Mouse (Mus musculus) cortical plate, adult 2 months (tissue): ENCODE data around the gene Cep131. TPM values are rescaled to one million over a fixed set of nuclear protein-coding genes. Genes with fewer than 3 reads are reported as not detected.

ENCODE experiments used
- H3K27ac ChIP-seq: fragments of 200-500 bp; 2 replicates; pipeline ENCODE4 v1.5.1; 2012; ENCODE audit warnings: low read length, control low read depth, inconsistent platforms; ENCODE audit not compliant: insufficient read depth
- H3K4me1 ChIP-seq: fragments of 200-500 bp; 2 replicates; pipeline ENCODE4 v1.6.1; 2011; ENCODE audit warnings: low read length; ENCODE audit not compliant: control insufficient read depth, insufficient read depth
- H3K4me3 ChIP-seq: fragments of 200-500 bp; 2 replicates; pipeline ENCODE4 v1.5.1; 2011; ENCODE audit warnings: mild to moderate bottlenecking, low read length, control low read depth; ENCODE audit not compliant: insufficient read depth
- CTCF ChIP-seq: fragments of 200-500 bp; IDR thresholded peaks from 2 replicates; pipeline ENCODE4 v1.5.1; 2011; ENCODE audit warnings: mild to moderate bottlenecking, control low read depth, low read length; ENCODE audit not compliant: insufficient read depth; ENCODE audit errors: extremely low read depth
- POLR2A ChIP-seq: fragments of 200-500 bp; IDR thresholded peaks from 2 replicates; pipeline ENCODE4 v1.6.1; 2011; ENCODE audit warnings: mild to moderate bottlenecking, low read length, control low read depth; ENCODE audit not compliant: insufficient read depth; ENCODE audit errors: extremely low read depth
- polyA plus RNA-seq: library from polyadenylated mRNA; depleted of rRNA; stranded (reverse); fragments of >200 nt; gene quantifications from 2 replicates; pipeline ENCODE4 v1.2.3, GENCODE M21; 2012

Cep131 gene
- polyA plus RNA-seq, 1 experiment, result 32.1 TPM

DNA sequence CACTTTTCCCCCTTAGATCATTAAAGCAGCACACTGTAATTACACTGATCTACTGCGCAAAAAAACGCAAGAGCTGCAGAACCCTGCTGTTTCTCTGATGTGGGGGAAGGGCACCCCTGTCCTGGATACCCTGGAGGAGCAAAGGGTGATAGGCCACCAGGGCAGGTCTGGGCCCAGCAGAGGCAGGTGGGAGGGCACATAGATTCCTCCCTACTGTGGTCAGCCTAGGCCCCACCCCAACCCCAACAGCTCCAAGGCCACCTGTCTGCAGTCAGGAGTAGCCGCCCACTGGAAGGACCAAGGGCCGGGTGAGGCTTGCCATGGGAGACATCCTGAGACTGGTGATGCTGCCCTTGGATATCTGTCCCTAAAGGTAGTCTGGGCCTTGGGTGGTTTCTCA, 41.3 kb downstream of the Cep131 start:
- TF ChIP-seq POLR2A (no peak), CTCF (no peak)
- peaks cover 20% of the 10 kb centered on the region for H3K4me1 ChIP-seq
- H3K27ac ChIP-seq, result peak overlapping the region; percentile 99; the same call in 1 of the 2 replicates
- peak overlapping the region; percentile 82 for H3K4me3 ChIP-seq

DNA sequence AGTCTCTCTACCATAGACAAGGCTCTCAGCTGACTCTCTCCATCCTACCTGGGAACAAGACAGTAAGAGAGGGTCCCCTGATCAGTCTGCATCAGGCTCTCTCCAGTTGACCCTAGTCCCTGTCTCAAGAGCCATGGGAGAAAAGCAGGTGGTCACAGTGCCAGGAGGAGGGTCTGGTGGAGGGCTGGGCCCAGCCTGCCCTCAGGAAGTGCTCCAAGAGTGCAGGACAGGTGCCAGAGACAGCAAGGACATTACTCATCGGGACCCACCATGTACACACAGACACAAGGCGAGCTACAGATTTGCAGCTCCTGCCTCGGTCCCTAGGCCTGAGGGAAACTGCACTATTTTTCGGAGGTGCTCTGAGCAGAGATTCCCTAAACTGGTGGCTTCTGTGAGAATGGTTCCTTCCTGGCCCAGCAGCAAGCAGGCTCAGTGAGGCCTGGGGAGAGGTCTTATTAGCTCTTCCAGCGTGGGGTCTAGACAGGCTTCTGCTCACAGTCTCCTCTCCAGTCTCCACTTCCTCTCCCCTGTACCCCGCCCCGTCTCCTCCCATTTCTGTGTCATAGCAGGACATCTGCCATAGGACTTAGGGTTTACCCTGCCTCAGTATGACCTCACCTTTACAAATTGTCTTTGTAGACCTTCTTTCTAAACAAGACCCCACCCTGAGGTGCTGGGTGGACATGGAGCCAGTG, 44.3 kb downstream of the Cep131 start:
- Histone ChIP-seq H3K4me3 (no peak overlapping the region), H3K27ac (peak overlapping the region; percentile 73), H3K4me1 (peaks cover 31% of the 10 kb centered on the region)
- no peak for TF ChIP-seq POLR2A
- TF ChIP-seq CTCF, result no peak

DNA sequence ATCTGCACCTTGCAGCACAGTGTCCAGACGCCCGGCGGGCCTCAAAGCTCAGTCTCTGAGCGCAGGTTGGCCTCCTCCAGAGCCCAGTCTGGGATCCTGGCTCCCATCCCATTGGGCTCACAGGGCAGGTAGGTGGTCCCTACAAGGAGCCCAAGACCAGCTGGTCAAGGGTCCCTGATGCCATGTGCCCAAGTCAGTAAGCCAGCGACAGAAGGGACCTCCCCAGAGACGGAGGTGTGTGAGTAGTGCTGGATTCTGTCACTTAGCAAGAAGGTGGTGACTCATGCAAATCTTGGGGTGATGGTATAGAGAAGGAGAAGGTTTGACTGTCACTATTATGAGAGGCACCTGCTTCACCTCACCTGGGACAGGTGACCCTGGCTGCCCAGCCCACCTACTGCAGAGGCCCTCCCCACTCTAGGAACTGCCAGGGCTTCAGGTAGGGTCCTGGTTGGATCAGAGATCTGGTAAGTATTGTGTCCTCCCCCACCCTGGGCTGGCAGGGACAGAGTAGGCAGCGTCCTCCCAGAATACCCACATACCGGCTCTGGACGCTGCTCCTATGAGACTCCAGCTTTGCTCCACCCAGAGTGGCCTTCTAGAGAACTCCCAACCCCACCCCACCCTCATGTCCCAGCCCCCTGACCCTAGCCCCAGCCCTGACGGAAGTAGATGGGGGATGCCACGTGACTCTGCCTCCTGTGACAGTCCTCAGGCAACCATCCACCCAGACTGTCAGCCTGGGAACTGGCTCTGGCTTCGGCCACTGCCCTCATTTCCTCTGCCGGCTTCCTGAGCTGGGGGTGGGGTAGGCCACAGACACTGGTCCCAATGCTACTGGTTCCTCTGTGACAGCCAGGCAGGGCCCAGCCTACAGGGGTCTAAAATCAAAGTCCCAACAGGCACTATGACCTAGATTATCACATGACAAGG, 45.2 kb downstream of the Cep131 start:
- H3K4me1 ChIP-seq, result peaks cover 31% of the 10 kb centered on the region
- H3K27ac ChIP-seq, result peak overlapping the region; percentile 73
- H3K4me3 ChIP-seq, result 0 out of 2 replicates have a peak overlapping the region, but pooled peaks have one; percentile 3
- TF ChIP-seq POLR2A (0 out of 2 replicates have a peak, but pooled peaks have one; percentile 17), CTCF (no peak)

DNA sequence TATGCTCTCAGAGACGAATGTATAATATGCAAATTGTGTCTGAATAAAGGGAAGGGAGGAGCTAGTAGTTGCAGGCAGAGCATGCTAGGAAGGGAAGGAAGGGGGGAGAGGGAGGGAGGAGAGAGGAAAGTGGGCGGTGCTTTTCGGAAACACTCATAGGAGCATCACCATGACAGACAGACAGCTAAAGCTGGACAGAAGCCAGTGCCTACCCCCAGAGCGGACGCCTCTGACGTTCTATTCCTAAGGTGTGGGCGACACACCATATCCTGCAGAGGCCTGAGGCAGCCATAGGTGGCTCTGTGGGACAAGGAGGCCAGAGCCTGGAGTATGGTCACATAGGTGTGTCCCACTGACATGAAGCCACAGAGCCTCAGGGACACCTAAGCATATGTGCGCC, 46.2 kb downstream of the Cep131 start:
- H3K4me3 ChIP-seq, result no peak overlapping the region
- peaks cover 31% of the 10 kb centered on the region for H3K4me1 ChIP-seq

DNA sequence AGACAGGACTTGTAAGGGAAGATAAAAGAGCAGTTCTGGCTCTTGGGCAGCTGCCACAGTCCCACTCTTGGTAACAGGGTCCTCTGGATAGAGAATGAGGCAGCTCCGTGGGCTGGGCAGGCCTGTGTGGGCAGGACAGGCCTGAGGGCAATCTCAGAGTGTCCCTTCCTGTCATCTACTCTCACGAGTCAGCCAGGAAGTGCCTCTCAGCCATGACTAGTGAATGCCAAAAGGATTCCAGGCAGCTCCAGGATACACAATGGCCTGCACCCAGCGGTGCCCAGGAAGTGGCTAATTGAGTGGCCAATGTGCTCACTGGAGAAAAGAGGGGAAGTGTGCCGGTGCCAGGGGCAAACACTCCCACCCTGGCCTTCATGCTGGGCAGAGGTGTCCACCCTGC, 47.0 kb downstream of the Cep131 start:
- Histone ChIP-seq H3K27ac (no peak overlapping the region), H3K4me1 (peaks cover 31% of the 10 kb centered on the region), H3K4me3 (no peak overlapping the region)
- TF ChIP-seq CTCF, result no peak
- TF ChIP-seq POLR2A, result no peak

More for the DNA sequence above, 46.2 kb downstream of the Cep131 start:
- peak overlapping the region; percentile 68; the same call in 1 of the 2 replicates for H3K27ac ChIP-seq
- TF ChIP-seq POLR2A, result no peak
- no peak for TF ChIP-seq CTCF

DNA sequence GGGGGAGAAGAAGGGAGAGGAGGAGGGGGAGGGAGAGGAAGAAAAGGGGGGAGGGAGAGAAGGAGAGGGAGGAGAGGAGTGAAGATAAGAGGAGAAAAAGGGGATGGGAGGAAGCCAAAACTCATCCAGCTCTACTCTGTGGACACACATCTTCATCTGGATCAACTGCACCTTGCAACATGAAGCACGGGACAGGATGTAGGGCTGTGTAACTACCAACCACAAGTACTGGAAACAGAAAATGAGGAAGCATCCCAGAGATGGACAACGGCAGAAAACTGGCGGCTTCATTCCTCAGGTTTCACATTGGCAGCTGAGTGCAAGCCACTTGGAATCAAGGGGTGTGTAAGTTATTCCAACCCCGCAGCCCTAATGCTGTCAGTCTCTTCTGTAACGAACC, 51.9 kb downstream of the Cep131 start:
- Histone ChIP-seq H3K27ac (no peak overlapping the region), H3K4me3 (no peak overlapping the region), H3K4me1 (peaks cover 17% of the 10 kb centered on the region)
- no peak for TF ChIP-seq CTCF
- no peak for TF ChIP-seq POLR2A

DNA sequence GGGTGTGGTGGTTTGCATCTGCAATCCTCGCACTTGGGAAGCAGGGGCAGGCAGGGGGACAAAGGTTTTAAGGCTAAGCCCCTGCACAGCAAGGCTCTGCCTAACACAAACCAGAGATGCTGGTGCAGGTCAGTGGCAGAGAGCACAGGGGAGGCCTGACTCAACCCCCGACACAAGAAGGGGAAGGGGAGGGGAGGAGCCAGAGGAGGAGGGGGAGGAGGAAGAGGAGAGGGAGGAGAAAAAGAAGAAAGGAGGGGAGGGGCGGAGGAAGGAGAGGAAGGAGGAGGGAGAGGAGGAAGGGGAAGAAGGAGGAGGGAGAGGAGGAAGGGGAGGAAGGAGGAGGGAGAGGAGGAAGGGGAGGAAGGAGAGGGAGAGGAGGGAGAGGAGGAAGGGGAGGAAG, 52.3 kb downstream of the Cep131 start:
- peaks cover 13% of the 10 kb centered on the region for H3K4me1 ChIP-seq
- H3K27ac ChIP-seq, result no peak overlapping the region
- no peak for TF ChIP-seq CTCF
- no peak for TF ChIP-seq POLR2A
- no peak overlapping the region for H3K4me3 ChIP-seq

DNA sequence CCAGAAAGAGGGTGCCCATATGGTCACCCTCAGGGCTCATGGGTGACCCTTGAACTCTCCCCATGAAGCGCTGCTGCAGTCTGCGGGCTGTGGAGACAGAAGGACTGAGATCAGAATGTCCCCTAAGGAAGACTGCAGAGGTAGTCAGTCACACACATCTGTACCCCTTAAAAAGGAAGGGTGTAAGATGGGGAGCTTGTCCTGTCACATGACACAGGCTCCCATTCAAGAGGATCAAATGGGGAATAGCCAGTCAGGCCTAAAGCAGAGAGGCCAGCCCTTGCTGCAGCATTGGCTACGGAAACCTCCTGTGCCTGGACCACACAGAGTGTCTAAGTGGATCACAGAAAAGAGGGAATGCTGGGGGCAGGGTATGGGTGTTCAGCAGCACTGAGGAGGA, 53.2 kb downstream of the Cep131 start:
- TF ChIP-seq POLR2A (no peak), CTCF (no peak)
- no peak overlapping the region for H3K27ac ChIP-seq

DNA sequence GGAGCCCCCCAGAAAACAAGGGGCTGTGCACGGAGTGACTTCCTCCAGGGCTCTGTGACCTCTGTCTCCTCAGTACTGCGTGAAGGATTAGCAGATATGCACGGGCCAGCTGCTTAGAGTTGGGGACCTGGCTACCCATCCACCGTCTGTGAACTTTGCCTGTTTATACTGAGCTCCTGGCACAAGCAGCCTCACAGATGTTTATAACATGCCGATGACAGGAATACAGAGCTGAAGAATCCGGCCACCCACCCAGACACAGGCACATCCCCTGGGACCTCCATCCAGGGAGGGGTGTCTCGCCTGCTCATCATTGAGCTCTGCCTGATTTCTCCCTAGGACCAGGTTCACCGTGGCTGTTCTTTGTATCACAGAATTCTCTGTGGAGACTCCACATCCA, 54.6 kb downstream of the Cep131 start:
- H3K4me3 ChIP-seq, result no peak overlapping the region
- TF ChIP-seq POLR2A (no peak), CTCF (no peak)
- H3K4me1 ChIP-seq, result peaks cover 12% of the 10 kb centered on the region
- H3K27ac ChIP-seq, result no peak overlapping the region

More for the DNA sequence above, 53.2 kb downstream of the Cep131 start:
- peaks cover 10% of the 10 kb centered on the region for H3K4me1 ChIP-seq
- no peak overlapping the region for H3K4me3 ChIP-seq
